Mouse (Mus musculus): ENCODE results near the gene Sncg.

DNA sequence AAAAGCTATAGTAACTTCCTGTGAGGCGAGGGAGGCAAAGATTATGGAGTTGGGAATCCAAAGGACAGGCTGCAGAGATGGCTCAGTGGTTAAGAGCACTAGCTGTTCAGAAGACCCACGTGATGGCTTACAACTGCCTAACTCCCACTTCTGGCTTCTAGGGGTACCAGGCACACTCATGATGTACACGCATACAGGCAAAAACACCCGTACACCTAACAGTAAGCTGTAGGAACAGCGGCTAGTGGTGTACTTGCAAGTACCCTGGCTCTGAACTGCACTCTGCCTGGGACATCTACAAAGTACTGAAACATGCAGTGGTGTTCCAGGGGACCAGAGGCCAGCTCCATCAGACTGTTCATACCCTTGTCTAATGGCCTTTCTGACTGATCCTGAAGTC lies 27.5 kb downstream of the Sncg start:
- TF ChIP-seq CTCF (IDR thresholded peaks at IDR 0.05; ENCODE audit: low read depth) (no peak), EP300 (IDR thresholded peaks at IDR 0.05; ENCODE audit: low read depth) (no peak)

Measured in heart, postnatal 0 days (tissue).